Mouse (Mus musculus) bone marrow, adult 2 months (tissue): ENCODE results near the gene Slc35g3.

ENCODE experiments used
- CTCF ChIP-seq: fragments of 200-500 bp; IDR thresholded peaks from 2 replicates; pipeline ENCODE4 v1.5.1; 2011; ENCODE audit warnings: low read length, control low read depth; ENCODE audit not compliant: control insufficient read depth, insufficient read depth
- POLR2A ChIP-seq: fragments of 200-500 bp; IDR thresholded peaks from 2 replicates; pipeline ENCODE4 v1.6.1; 2011; ENCODE audit warnings: low read depth, mild to moderate bottlenecking, control low read depth, low read length, borderline replicate concordance; ENCODE audit not compliant: control insufficient read depth

GRCm38 (mm10) chr11:69806378-69806777 lies 44.6 kb upstream of the Slc35g3 start:
- TF ChIP-seq CTCF (no peak), POLR2A (no peak)
